In genomic region chr2:167805629-167806304, GRCm38 (mm10) we compare ENCODE assay signal across 13 mouse cellular contexts.
DNase-seq lines count a peak whose midpoint lies in the region; ATAC-seq and TF ChIP-seq lines count a peak whose summit lies in the region.
"Had no signal": no experiment of that assay in that cellular context is flagged by ENCODE, and none has a peak within 500 bp of the region (broad histone marks: within the 10 kb centered on the region; RNA-seq: fewer than 3 reads in every experiment).

No protein-coding gene starts in this region.

- H3K9ac ChIP-seq in heart, embryonic 16.5 days (ENCODE audit: low read length) = no peak overlapping the region
- H3K9ac ChIP-seq: lung, embryonic 14.5 days had no signal

- peak overlapping the region; percentile 72; the same call in 1 of the 2 replicates for H3K27ac ChIP-seq in heart, embryonic 16.5 days (ENCODE audit: low read length)
- H3K27ac ChIP-seq in small intestine, adult 2 months (ENCODE audit: insufficient read depth, low read depth, low read length) = peak overlapping the region; percentile 78

- WGBS in heart, embryonic 16.5 days = 65% methylated on average over 15 of the region's 15 CpGs
- WGBS in large intestine, adult 2 months = 39% methylated on average over 15 of the region's 15 CpGs
- 24% methylated on average over 15 of the region's 15 CpGs for WGBS in small intestine, adult 2 months
- WGBS in lung, adult 2 months = 75% methylated on average over 15 of the region's 15 CpGs

- H3K4me2 ChIP-seq in heart, embryonic 16.5 days (ENCODE audit: low read depth, low read length) = no peak overlapping the region
- H3K4me2 ChIP-seq: lung, embryonic 14.5 days had no signal

- H3K4me3 ChIP-seq in heart, embryonic 16.5 days (ENCODE audit: low read length) = no peak overlapping the region
- H3K4me3 ChIP-seq in small intestine, adult 2 months (ENCODE audit: low read depth, low read length) = no peak overlapping the region
- H3K4me3 ChIP-seq in lung, adult 2 months (replicated peaks; ENCODE audit: extremely low read depth, low read depth, low read length) = no peak overlapping the region
- H3K4me3 ChIP-seq: erythroblast, embryonic 14.5 days had no signal

- no peak for TF ChIP-seq POLR2A in small intestine, adult 2 months (IDR thresholded peaks at IDR 0.05; ENCODE audit: low read depth, low read length)
- no peak for TF ChIP-seq POLR2A in lung, adult 2 months (IDR thresholded peaks at IDR 0.05; ENCODE audit: borderline replicate concordance, extremely low read depth, low read depth, low read length)

- H3K9me3 ChIP-seq in heart, embryonic 16.5 days (replicated peaks; ENCODE audit: control insufficient read depth, low read length) = no peaks in the 10 kb centered on the region

- H3K4me1 ChIP-seq in heart, embryonic 16.5 days (ENCODE audit: control insufficient read depth, insufficient read depth, low read length) = peaks cover 21% of the 10 kb centered on the region
- peaks cover 55% of the 10 kb centered on the region for H3K4me1 ChIP-seq in small intestine, adult 2 months (ENCODE audit: control insufficient read depth, insufficient read depth, insufficient read length, low read length)
- H3K4me1 ChIP-seq in lung, adult 2 months (ENCODE audit: control insufficient read depth, insufficient read depth, low read length) = no peaks in the 10 kb centered on the region

- no peak for DNase-seq in heart, adult 9 months (ENCODE audit: low spot score in 2 of 2)
- peak; percentile 73 for DNase-seq in large intestine, adult 2 months (ENCODE audit: low read depth, low spot score)
- DNase-seq in frontal cortex, adult 2 months (ENCODE audit: extremely low spot score in 1 of 2, low spot score in 1 of 2) = no peak
- DNase-seq in lung, adult 2 months = no peak
- DNase-seq in urinary bladder, adult 2 months (ENCODE audit: low spot score) = no peak
- DNase-seq: cerebellum, adult 9-10 months; gastrocnemius, postnatal 25 days; lung, embryonic 14.5 days; right cerebral cortex, postnatal 4 days had no signal

- no peaks in the 10 kb centered on the region for H3K27me3 ChIP-seq in heart, embryonic 16.5 days (ENCODE audit: control insufficient read depth, insufficient read depth, low read length)
- H3K27me3 ChIP-seq in small intestine, adult 2 months (ENCODE audit: control insufficient read depth, insufficient read depth, low read length) = no peaks in the 10 kb centered on the region

- no peak for ATAC-seq in heart, embryonic 16.5 days (replicated peaks; ENCODE audit: extremely low read depth, insufficient read depth, low FRiP score)
- ATAC-seq in common myeloid progenitor, adult 5-6 weeks (replicated peaks; ENCODE audit: low read depth, poor library complexity, severe bottlenecking) = peak; percentile 27

- TF ChIP-seq CTCF in small intestine, adult 2 months (IDR thresholded peaks at IDR 0.05; ENCODE audit: extremely low read depth, insufficient read length, insufficient replicate concordance, low read depth, low read length) = no peak
- no peak for TF ChIP-seq CTCF in lung, adult 2 months (IDR thresholded peaks at IDR 0.05; ENCODE audit: insufficient read depth, low read length)

- H3K36me3 ChIP-seq in heart, embryonic 16.5 days (ENCODE audit: control insufficient read depth, insufficient read depth) = no peaks in the 10 kb centered on the region
- no peaks in the 10 kb centered on the region for H3K36me3 ChIP-seq in small intestine, adult 2 months (ENCODE audit: control insufficient read depth, insufficient read depth, low read length)
